Mouse (Mus musculus): ENCODE measurements around the gene Gm11938. TPM values are rescaled to one million over a fixed set of nuclear protein-coding genes. Genes with fewer than 3 reads are reported as not detected.

Gm11938 gene
- polyA plus RNA-seq, 1 experiment from 2014 or later, result not detected

- Histone ChIP-seq H3K36me3 (replicated peaks; ENCODE audit: insufficient read depth, low read length) (no peaks in the 10 kb centered on the region), H3K4me3 (ENCODE audit: low read depth, low read length) (no peak overlapping the region), H3K9me3 (ENCODE audit: low read length) (no peaks in the 10 kb centered on the region), H3K4me2 (ENCODE audit: low read depth, low read length) (no peak overlapping the region), H3K27ac (ENCODE audit: low read depth) (no peak overlapping the region), H3K4me1 (ENCODE audit: insufficient read depth) (no peaks in the 10 kb centered on the region), H3K27me3 (ENCODE audit: insufficient read depth, low read length) (no peaks in the 10 kb centered on the region), H3K9ac (replicated peaks) (no peak overlapping the region)
- no peak for TF ChIP-seq CTCF (IDR thresholded peaks at IDR 0.05; ENCODE audit: low read depth)
- TF ChIP-seq EP300 (IDR thresholded peaks at IDR 0.05; ENCODE audit: low read depth), result no peak
- no peak for DNase-seq
- ATAC-seq, result no peak
- 70% methylated on average over 3 of the region's 3 CpGs for WGBS (ENCODE audit: insufficient replicate concordance)
These were observed 44.9 kb downstream of the Gm11938 start for GRCm38 (mm10) chr11:99557976-99558745.

- Histone ChIP-seq H3K4me2 (ENCODE audit: low read depth, low read length) (no peak within 1 kb of the TSS), H3K4me3 (ENCODE audit: low read depth, low read length) (no peak within 1 kb of the TSS), H3K9me3 (ENCODE audit: low read length) (no peaks in the 10 kb centered on the region), H3K4me1 (ENCODE audit: insufficient read depth) (no peaks in the 10 kb centered on the region), H3K36me3 (replicated peaks; ENCODE audit: insufficient read depth, low read length) (no peaks in the 10 kb centered on the region), H3K27ac (ENCODE audit: low read depth) (no peak within 1 kb of the TSS), H3K27me3 (ENCODE audit: insufficient read depth, low read length) (no peaks in the 10 kb centered on the region), H3K9ac (replicated peaks) (no peak within 1 kb of the TSS)
- TF ChIP-seq CTCF (IDR thresholded peaks at IDR 0.05; ENCODE audit: low read depth), result no peak
- no peak for TF ChIP-seq EP300 (IDR thresholded peaks at IDR 0.05; ENCODE audit: low read depth)
- ATAC-seq (no peak), DNase-seq (no peak)
- WGBS (ENCODE audit: insufficient replicate concordance), result 71% methylated on average over 2 of the region's 2 CpGs
These were observed 46.4 kb downstream of the Gm11938 start, which contains the start of gene Krtap3-2 for GRCm38 (mm10) chr11:99556753-99557152. Gene Krtap3-2 (minus strand): TSS chr11:99556853.

DNA sequence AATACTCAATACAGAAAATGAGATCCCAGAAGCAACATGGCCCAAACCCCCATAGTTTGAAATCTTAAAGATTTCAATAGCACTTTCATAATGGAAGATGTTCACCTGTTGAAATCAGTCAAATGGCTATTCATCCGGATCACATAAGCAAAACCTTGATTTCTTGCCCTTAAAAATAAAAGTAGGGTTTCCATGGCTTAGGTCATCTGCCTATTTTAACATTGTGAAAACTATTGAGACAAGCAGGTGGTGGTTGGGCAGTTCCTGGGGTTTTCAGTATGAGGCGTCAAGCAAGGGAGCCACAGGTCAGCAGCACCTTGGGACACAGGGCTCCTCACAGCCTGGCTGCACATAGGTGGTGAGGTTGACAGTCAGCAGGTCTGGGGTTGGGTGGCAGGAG lies 46.9 kb downstream of the Gm11938 start:
- TF ChIP-seq EP300 (IDR thresholded peaks at IDR 0.05; ENCODE audit: low read depth) (no peak), CTCF (IDR thresholded peaks at IDR 0.05; ENCODE audit: low read depth) (no peak)
- no peak for DNase-seq
- H3K4me3 ChIP-seq (ENCODE audit: low read depth, low read length), result no peak overlapping the region

More for the DNA sequence above, 46.9 kb downstream of the Gm11938 start:
- no peaks in the 10 kb centered on the region for H3K4me1 ChIP-seq (ENCODE audit: insufficient read depth)
- 64% methylated on average over 2 of the region's 2 CpGs for WGBS (ENCODE audit: insufficient replicate concordance)
- no peaks in the 10 kb centered on the region for H3K27me3 ChIP-seq (ENCODE audit: insufficient read depth, low read length)
- no peak overlapping the region for H3K27ac ChIP-seq (ENCODE audit: low read depth)
- no peaks in the 10 kb centered on the region for H3K9me3 ChIP-seq (ENCODE audit: low read length)
- H3K4me2 ChIP-seq (ENCODE audit: low read depth, low read length), result no peak overlapping the region
- ATAC-seq, result no peak
- no peak overlapping the region for H3K9ac ChIP-seq (replicated peaks)
- H3K36me3 ChIP-seq (replicated peaks; ENCODE audit: insufficient read depth, low read length), result no peaks in the 10 kb centered on the region

Other genes starting within 250 kb of the Gm11938 start
- not detected in 2 replicates for gene Krt28, start 228.4 kb downstream of the Gm11938 start, polyA plus RNA-seq (2015; fragmentation: Nextera tagmentation; extraction: Ambion mirVana)
- gene Krt10, start 213.9 kb downstream of the Gm11938 start, polyA plus RNA-seq (2015; fragmentation: Nextera tagmentation; extraction: Ambion mirVana), result 6.3 and 7.0 TPM in 2 replicates
- not detected in 2 replicates for gene Krt12, start 181.0 kb downstream of the Gm11938 start, polyA plus RNA-seq (2015; fragmentation: Nextera tagmentation; extraction: Ambion mirVana)
- 13.3 and 14.5 TPM in 2 replicates for gene Krt20, start 165.2 kb downstream of the Gm11938 start, polyA plus RNA-seq (2015; fragmentation: Nextera tagmentation; extraction: Ambion mirVana)
- 15.7 and 16.5 TPM in 2 replicates for gene Krt23, start 110.2 kb downstream of the Gm11938 start, polyA plus RNA-seq (2015; fragmentation: Nextera tagmentation; extraction: Ambion mirVana)
- gene Krt39, start 82.0 kb downstream of the Gm11938 start, polyA plus RNA-seq (2015; fragmentation: Nextera tagmentation; extraction: Ambion mirVana), result not detected in 2 replicates
- gene Krt40, start 60.1 kb downstream of the Gm11938 start, polyA plus RNA-seq (2015; fragmentation: Nextera tagmentation; extraction: Ambion mirVana), result not detected in 2 replicates
- gene Krtap3-3, start 52.4 kb downstream of the Gm11938 start, polyA plus RNA-seq (2015; fragmentation: Nextera tagmentation; extraction: Ambion mirVana), result not detected in 2 replicates
- gene Krtap3-2, start 46.5 kb downstream of the Gm11938 start, polyA plus RNA-seq (2015; fragmentation: Nextera tagmentation; extraction: Ambion mirVana), result not detected in 2 replicates
- not detected in 2 replicates for gene Gm11939, start 43.8 kb downstream of the Gm11938 start, polyA plus RNA-seq (2015; fragmentation: Nextera tagmentation; extraction: Ambion mirVana)
- not detected in 2 replicates for gene Krtap3-1, start 36.7 kb downstream of the Gm11938 start, polyA plus RNA-seq (2015; fragmentation: Nextera tagmentation; extraction: Ambion mirVana)
- gene Krtap1-5, start 22.3 kb downstream of the Gm11938 start, polyA plus RNA-seq (2015; fragmentation: Nextera tagmentation; extraction: Ambion mirVana), result not detected in 2 replicates
- not detected in 2 replicates for gene Krtap1-4, start 19.7 kb downstream of the Gm11938 start, polyA plus RNA-seq (2015; fragmentation: Nextera tagmentation; extraction: Ambion mirVana)
- not detected in 2 replicates for gene Krtap1-3, start 12.0 kb downstream of the Gm11938 start, polyA plus RNA-seq (2015; fragmentation: Nextera tagmentation; extraction: Ambion mirVana)
- gene Krtap9-3, start 5.2 kb downstream of the Gm11938 start, polyA plus RNA-seq (2015; fragmentation: Nextera tagmentation; extraction: Ambion mirVana), result not detected in 2 replicates
- not detected in 2 replicates for gene Gm11937, start 6.9 kb upstream of the Gm11938 start, polyA plus RNA-seq (2015; fragmentation: Nextera tagmentation; extraction: Ambion mirVana)
- not detected in 2 replicates for gene Krtap2-4, start 11.5 kb upstream of the Gm11938 start, polyA plus RNA-seq (2015; fragmentation: Nextera tagmentation; extraction: Ambion mirVana)
- gene Gm11562, start 17.1 kb upstream of the Gm11938 start, polyA plus RNA-seq (2015; fragmentation: Nextera tagmentation; extraction: Ambion mirVana), result not detected in 2 replicates
- gene Krtap4-1, start 24.9 kb upstream of the Gm11938 start, polyA plus RNA-seq (2015; fragmentation: Nextera tagmentation; extraction: Ambion mirVana), result not detected in 2 replicates
- not detected in 2 replicates for gene Krtap4-2, start 31.8 kb upstream of the Gm11938 start, polyA plus RNA-seq (2015; fragmentation: Nextera tagmentation; extraction: Ambion mirVana)
- not detected in 2 replicates for gene Krtap4-7, start 40.8 kb upstream of the Gm11938 start, polyA plus RNA-seq (2015; fragmentation: Nextera tagmentation; extraction: Ambion mirVana)
- gene Gm11555, start 46.9 kb upstream of the Gm11938 start, polyA plus RNA-seq (2015; fragmentation: Nextera tagmentation; extraction: Ambion mirVana), result not detected in 2 replicates
- not detected in 2 replicates for gene Gm11563, start 55.7 kb upstream of the Gm11938 start, polyA plus RNA-seq (2015; fragmentation: Nextera tagmentation; extraction: Ambion mirVana)
- gene Krtap4-6, start 62.7 kb upstream of the Gm11938 start, polyA plus RNA-seq (2015; fragmentation: Nextera tagmentation; extraction: Ambion mirVana), result not detected in 2 replicates
- gene Gm14190, start 87.4 kb upstream of the Gm11938 start, polyA plus RNA-seq (2015; fragmentation: Nextera tagmentation; extraction: Ambion mirVana), result not detected in 2 replicates
- gene Gm14180, start 131.0 kb upstream of the Gm11938 start, polyA plus RNA-seq (2015; fragmentation: Nextera tagmentation; extraction: Ambion mirVana), result not detected in 2 replicates
- not detected in 2 replicates for gene Gm11595, start 169.6 kb upstream of the Gm11938 start, polyA plus RNA-seq (2015; fragmentation: Nextera tagmentation; extraction: Ambion mirVana)
- gene Krtap4-8, start 177.4 kb upstream of the Gm11938 start, polyA plus RNA-seq (2015; fragmentation: Nextera tagmentation; extraction: Ambion mirVana), result not detected in 2 replicates
- not detected in 2 replicates for gene Krtap4-9, start 181.9 kb upstream of the Gm11938 start, polyA plus RNA-seq (2015; fragmentation: Nextera tagmentation; extraction: Ambion mirVana)
- not detected in 2 replicates for gene Gm11596, start 190.2 kb upstream of the Gm11938 start, polyA plus RNA-seq (2015; fragmentation: Nextera tagmentation; extraction: Ambion mirVana)
- not detected in 2 replicates for gene Gm11569, start 195.6 kb upstream of the Gm11938 start, polyA plus RNA-seq (2015; fragmentation: Nextera tagmentation; extraction: Ambion mirVana)
- not detected in 2 replicates for gene Gm11554, start 201.1 kb upstream of the Gm11938 start, polyA plus RNA-seq (2015; fragmentation: Nextera tagmentation; extraction: Ambion mirVana)
- gene Krtap4-13, start 206.6 kb upstream of the Gm11938 start, polyA plus RNA-seq (2015; fragmentation: Nextera tagmentation; extraction: Ambion mirVana), result not detected in 2 replicates
- not detected in 2 replicates for gene Gm11564, start 212.4 kb upstream of the Gm11938 start, polyA plus RNA-seq (2015; fragmentation: Nextera tagmentation; extraction: Ambion mirVana)
- not detected in 2 replicates for gene 2300003K06Rik, start 234.8 kb upstream of the Gm11938 start, polyA plus RNA-seq (2015; fragmentation: Nextera tagmentation; extraction: Ambion mirVana)
- gene Krtap4-16, start 248.3 kb upstream of the Gm11938 start, polyA plus RNA-seq (2015; fragmentation: Nextera tagmentation; extraction: Ambion mirVana), result not detected in 2 replicates